Mouse (Mus musculus) stomach, postnatal 0 days (tissue): ENCODE results near the gene Capn15.

ENCODE experiments used
- CTCF ChIP-seq: IDR thresholded peaks from 2 replicates; pipeline ENCODE4 v1.5.1; 2016; ENCODE audit warnings: antibody characterized with exemption, low read depth, mild to moderate bottlenecking, moderate library complexity
- EP300 ChIP-seq: optimal IDR thresholded peaks from 2 replicates; pipeline ENCODE3; 2016; ENCODE audit warnings: antibody characterized with exemption

GRCm38 (mm10) chr17:25957586-25958051 is 28.0 kb downstream of the Capn15 start:
- no peak for TF ChIP-seq CTCF
- no peak for TF ChIP-seq EP300
